Mouse (Mus musculus) lung, postnatal 0 days (tissue): ENCODE measurements at regions not wholly inside any gene's neighbourhood (a gene's known extent, or its start where the extent isn't known, plus 50 kb on each side); places are given as distances from the start of the nearest gene placed in this dataset.

ENCODE experiments used
- CTCF ChIP-seq: IDR thresholded peaks from 2 replicates; pipeline ENCODE4 v1.5.1; 2016; ENCODE audit warnings: antibody characterized with exemption, mild to moderate bottlenecking
- EP300 ChIP-seq: IDR thresholded peaks from 2 replicates; pipeline ENCODE4 v1.6.1; 2016; ENCODE audit warnings: antibody characterized with exemption, mild to moderate bottlenecking, control low read depth

DNA sequence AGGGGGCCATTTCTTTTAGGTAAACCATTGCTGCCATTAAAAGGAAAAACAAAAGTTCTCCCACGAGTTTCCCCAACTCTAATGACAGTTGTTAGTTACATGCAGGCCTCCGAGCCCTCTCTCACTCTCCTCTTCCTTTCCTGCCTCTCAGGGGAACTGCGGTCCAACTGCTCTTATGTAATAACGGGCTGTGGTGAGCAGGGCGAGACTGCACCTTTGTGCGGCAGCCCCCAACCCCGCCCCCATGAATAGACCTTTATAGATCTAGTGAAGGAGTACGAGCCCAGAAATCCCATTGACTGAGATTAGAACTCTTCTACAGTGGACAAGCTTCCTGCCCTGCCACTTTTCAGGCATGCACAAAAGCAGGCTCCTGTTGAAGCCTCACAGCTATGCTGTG lies 81.8 kb upstream of the Pcgf5 start:
- TF ChIP-seq CTCF: no peak
- TF ChIP-seq EP300: no peak
